Mouse (Mus musculus) olfactory bulb, adult 2 months (tissue): ENCODE data around the gene Slc23a3. TPM values are rescaled to one million over a fixed set of nuclear protein-coding genes. Genes with fewer than 3 reads are reported as not detected.

Experiments used
- H3K27ac ChIP-seq: fragments of 200-500 bp; 2 replicates; pipeline ENCODE4 v1.5.1; 2012; ENCODE audit warnings: low read depth, low read length; ENCODE audit not compliant: insufficient read depth
- H3K4me1 ChIP-seq: fragments of 200-500 bp; 2 replicates; pipeline ENCODE4 v1.6.1; 2012; ENCODE audit warnings: low read length; ENCODE audit not compliant: control insufficient read depth, insufficient read depth
- H3K4me3 ChIP-seq: fragments of 200-500 bp; 2 replicates; pipeline ENCODE4 v1.5.1; 2012; ENCODE audit warnings: mild to moderate bottlenecking, low read depth, low read length, moderate library complexity; ENCODE audit not compliant: insufficient read depth
- CTCF ChIP-seq: fragments of 200-500 bp; IDR thresholded peaks from 2 replicates; pipeline ENCODE4 v1.5.1; 2012; ENCODE audit warnings: low read depth, mild to moderate bottlenecking, low read length, moderate library complexity; ENCODE audit not compliant: insufficient read depth
- POLR2A ChIP-seq: fragments of 200-500 bp; IDR thresholded peaks from 2 replicates; pipeline ENCODE4 v1.6.1; 2012; ENCODE audit warnings: mild to moderate bottlenecking, low read depth, low read length, moderate library complexity; ENCODE audit not compliant: insufficient read depth
- WGBS: fragments of 180-500 bp; shearing (Covaris S2); methylation state at CpG from one replicate; pipeline ENCODE4 v1.1.7; 2018; 5-methylcytosine and 5-hydroxymethylcytosine counted together
- polyA plus RNA-seq: library from polyadenylated mRNA; stranded (reverse); fragments of >200 nt; gene quantifications from 2 replicates; pipeline ENCODE4 v1.2.4, GENCODE M21; 2012; ENCODE audit warnings: low replicate concordance; ENCODE audit not compliant: missing spikeins, insufficient read depth, insufficient read length

Gene Slc23a3
- polyA plus RNA-seq = not detected in 2 replicates

DNA sequence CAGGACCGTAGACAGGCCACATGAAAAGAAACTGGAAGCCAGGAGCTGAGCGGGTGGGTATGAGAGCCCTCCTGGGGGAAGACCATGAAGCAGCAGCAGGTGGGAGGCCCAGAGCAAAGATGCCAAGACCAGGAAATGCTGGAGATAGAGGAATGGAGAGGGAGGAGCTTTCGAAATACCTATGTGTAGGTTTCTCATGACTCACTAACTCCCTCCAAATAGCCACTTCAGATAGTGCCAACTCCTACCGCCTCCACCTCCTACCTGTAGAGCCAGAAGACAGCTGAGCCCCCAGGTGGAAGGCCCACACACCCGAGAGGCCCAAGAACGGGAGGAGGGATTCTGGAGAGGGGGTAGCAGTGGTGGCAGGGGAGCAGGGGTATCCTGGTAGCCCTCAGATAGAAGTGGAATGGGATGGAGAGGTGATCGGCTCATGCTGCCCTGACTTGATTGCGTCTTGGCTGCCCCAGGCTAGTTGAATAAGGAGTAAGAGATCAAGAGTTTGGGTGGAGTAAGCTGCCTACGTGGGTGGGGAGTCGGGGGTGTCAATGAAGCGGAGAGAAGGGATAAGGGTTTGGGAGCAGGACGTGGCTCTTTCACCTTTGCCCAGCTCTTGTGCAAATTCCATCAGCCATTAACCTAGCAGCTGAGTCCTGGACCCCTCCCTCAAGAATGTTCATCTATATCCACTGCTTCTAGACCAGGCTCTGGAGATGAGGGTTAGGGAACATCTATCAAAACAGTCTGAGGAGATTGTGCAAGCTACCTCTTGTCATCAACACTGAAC lies at the start of gene Slc23a3:
Gene Slc23a3 (minus strand): TSS at position 470 of the 787 bp plus-strand sequence.
- WGBS = 69% methylated on average over 12 of the region's 12 CpGs
- TF ChIP-seq CTCF = no peak
- TF ChIP-seq POLR2A = no peak

DNA sequence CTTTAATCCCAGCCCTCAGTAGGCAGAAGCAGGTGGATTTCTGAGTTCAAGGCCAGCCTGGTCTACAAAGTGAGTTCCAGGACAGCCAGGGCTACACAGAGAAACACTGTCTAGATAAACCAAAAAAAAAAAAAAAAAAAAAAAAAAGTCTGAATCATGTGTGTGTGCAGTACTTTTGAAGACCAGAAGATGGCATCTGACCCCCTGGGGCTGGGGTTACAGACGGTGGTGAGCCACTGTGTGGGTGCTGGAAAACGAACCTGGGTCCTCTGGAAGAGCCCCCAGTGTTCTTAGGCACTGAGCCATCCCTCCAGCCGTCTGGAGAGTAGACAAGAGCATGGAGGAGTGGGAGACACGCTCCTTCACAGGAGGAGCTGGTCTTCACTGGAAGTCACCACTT lies 48.5 kb upstream of the Slc23a3 start:
- 73% methylated on average over 4 of the region's 4 CpGs for WGBS
- H3K4me1 ChIP-seq = peaks cover 11% of the 10 kb centered on the region
- H3K27ac ChIP-seq = no peak overlapping the region
- TF ChIP-seq CTCF = no peak; the same call in 1 of the 2 replicates
- no peak for TF ChIP-seq POLR2A
- no peak overlapping the region for H3K4me3 ChIP-seq

More for the DNA sequence above, at the start of gene Slc23a3:
- H3K4me3 ChIP-seq = no peak within 1 kb of the TSS
- H3K4me1 ChIP-seq = peaks cover 5% of the 10 kb centered on the region; the same call in 1 of the 2 replicates
- H3K27ac ChIP-seq = no peak within 1 kb of the TSS

DNA sequence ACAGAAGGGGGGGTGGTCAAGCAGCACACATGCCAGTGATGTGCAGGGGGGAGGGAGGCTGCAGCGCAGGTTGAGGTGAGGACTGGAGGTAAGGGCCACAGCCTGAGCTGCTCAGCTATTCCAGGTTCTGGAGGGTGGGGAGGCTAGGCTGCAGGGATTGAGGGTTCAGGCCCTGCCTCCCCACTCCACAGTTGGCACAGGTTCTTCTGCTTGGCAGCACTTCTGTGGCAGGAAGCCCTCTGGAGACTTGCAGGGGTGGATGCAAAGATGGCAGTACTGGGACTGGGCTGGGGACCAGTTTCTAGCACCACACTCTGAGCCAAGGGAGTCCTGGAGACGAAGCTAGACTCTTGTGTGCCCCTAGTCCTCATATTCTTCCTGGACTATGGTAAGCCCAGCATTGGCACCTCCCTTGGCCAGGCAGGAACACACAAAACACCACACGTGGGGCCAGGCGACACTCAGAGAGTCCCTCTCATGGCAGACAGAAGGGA lies 47.7 kb upstream of the Slc23a3 start:
- TF ChIP-seq CTCF (no peak), POLR2A (no peak)
- H3K4me3 ChIP-seq = no peak overlapping the region
- WGBS = 73% methylated on average over 4 of the region's 4 CpGs

DNA sequence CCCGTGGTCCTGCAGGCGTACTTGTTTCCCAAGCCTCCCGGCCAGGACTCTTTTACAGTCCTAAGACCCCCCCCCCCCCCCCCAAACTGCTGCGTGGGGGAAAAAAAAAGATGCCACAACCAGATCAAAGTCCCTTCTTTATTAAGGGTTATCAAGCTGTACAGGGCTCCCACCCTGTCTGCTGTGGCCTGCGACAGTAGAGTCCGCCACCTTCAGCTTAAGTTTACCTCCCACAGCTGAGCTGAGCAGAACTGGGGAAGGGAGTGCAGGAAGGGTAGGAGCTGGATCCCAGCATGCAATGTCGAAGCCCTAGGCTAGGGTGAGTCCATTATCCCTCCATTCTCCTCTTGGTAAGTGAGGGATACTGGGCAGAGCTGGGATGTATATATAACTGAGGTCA lies 47.1 kb upstream of the Slc23a3 start:
- 29% methylated on average over 7 of the region's 7 CpGs for WGBS
- no peak overlapping the region for H3K4me3 ChIP-seq
- H3K4me1 ChIP-seq = peaks cover 11% of the 10 kb centered on the region
- no peak overlapping the region for H3K27ac ChIP-seq
- TF ChIP-seq POLR2A (no peak), CTCF (no peak)

More for the DNA sequence above, 47.7 kb upstream of the Slc23a3 start:
- Histone ChIP-seq H3K27ac (no peak overlapping the region), H3K4me1 (peaks cover 11% of the 10 kb centered on the region)

DNA sequence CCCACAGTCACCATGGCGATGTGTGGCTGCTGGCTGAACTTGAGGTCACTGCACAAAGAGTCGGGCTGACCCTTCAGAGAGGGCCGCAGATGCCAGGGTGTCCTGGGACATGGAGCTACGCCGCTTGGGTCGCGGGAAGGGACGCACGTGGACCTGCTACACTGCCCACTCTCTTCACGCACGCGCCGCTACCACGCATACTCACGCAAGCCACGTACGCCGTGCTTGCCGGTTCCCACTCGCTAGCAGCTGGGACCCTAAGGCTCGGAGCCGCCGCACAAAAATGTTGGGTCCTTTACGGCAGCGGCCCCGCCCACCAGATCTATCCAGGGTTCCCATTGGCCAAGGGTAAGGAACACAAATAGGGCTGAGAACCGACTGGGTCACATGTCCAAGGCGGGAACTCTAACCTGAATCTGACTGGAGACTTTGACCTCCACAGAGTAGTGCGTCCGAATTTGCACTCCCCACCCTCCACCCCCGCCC lies 46.5 kb upstream of the Slc23a3 start, which contains the start of gene Abcb6:
Gene Abcb6 (minus strand): TSS at position 288 of the 486 bp plus-strand sequence.
- Histone ChIP-seq H3K27ac (no peak within 1 kb of the TSS), H3K4me3 (peak within 1 kb of the TSS; percentile 70), H3K4me1 (peaks cover 11% of the 10 kb centered on the region)
- WGBS = under 1% methylated on average over 31 of the region's 31 CpGs
- TF ChIP-seq CTCF = no peak
- TF ChIP-seq POLR2A = peak; percentile 24; the same call in 1 of the 2 replicates

DNA sequence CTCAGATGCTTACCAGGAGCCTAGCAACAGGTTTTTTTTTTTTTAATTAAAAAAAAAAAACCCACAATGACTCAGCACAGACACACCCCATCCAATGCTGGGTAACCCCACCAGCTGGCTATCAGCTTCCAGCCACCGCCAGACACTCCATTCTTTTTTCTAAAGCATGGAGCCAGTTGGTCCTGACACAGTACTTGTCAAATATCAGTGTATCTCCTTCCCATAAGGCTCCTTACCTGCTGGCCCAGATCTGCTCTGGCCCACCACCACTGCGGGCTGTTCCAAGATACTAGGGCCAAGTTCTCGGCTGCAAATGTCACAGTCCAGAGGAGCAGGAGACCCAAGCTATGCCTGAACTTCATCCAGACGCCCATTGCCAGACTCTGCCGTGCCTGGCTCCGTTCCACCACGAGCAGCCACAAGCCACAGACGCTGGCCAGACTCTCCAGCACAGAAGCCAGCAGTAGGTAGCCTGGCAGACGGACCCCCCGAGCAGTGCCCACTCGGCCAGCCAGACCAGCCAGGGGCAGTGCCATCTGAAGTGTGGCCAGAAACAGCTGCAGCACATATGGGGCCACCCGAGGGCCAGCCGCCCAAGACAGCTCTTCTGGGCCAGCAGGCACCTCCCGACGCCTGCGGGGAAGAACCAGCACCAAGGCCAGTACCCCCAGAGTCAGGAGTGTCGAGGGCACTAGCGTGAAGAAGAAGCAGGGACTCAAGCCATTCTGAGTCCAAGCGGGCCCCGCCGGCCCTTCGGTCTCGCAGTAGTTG lies 45.8 kb upstream of the Slc23a3 start:
- TF ChIP-seq POLR2A (no peak; the same call in 1 of the 2 replicates), CTCF (no peak)

DNA sequence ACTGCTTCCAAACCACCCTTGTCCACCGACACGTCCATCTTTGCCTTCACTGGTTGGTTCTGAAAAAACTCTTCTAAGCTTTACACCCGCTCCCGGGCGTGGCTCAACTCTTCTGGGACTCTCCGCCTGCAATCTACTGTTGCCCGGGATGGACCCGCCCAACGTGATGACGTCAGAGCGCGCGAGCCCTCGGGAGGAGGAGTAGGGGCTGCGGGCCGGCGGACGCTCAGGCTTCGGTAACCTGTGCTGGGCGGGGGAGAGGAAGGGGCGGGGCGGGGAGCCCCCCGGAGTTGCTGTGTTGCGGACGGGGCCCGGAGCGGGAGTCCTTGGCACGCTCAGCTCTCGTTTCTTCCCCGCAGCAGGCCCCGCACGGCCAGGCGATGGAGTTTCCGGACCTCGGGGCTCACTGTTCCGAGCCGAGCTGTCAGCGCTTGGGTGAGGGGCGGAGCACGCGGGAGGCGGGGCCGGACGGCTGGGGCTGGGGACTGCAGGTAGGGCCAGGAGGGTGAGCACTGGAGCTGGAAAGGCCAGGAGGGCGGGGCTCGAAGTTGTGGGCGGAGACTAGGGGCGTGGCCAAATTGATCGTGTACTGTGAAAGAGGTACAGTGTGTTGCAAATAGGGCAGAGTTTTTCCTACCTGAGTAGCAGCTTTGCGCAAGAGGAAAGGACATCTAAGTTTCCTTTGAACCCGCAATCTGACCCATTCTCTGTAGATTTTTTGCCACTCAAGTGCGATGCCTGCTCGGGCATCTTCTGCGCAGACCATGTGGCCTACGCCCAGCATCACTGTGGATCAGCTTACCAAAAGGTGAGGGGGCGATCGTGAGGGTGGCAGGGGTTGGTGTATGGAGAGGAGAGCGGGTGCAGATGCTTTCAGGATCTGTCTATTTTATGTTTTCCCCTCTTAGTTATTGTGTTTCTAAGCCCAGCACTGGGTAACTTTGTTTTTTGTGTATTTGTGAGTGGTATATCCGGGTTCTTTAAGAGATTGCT lies 35.1 kb upstream of the Slc23a3 start, which contains the start of gene Zfand2b:
Gene Zfand2b (plus strand): TSS at position 175 of the 993 bp plus-strand sequence.
- TF ChIP-seq POLR2A (peak; percentile 26; the same call in 1 of the 2 replicates), CTCF (no peak)
- Histone ChIP-seq H3K27ac (no peak within 1 kb of the TSS), H3K4me1 (peaks cover 2% of the 10 kb centered on the region; the same call in 1 of the 2 replicates), H3K4me3 (peak within 1 kb of the TSS; percentile 80)
- 1% methylated on average over 59 of the region's 59 CpGs for WGBS

More for the DNA sequence above, 45.8 kb upstream of the Slc23a3 start:
- WGBS = 2% methylated on average over 23 of the region's 23 CpGs
- no peak overlapping the region for H3K27ac ChIP-seq
- H3K4me1 ChIP-seq = peaks cover 11% of the 10 kb centered on the region
- peak overlapping the region; percentile 70 for H3K4me3 ChIP-seq

DNA sequence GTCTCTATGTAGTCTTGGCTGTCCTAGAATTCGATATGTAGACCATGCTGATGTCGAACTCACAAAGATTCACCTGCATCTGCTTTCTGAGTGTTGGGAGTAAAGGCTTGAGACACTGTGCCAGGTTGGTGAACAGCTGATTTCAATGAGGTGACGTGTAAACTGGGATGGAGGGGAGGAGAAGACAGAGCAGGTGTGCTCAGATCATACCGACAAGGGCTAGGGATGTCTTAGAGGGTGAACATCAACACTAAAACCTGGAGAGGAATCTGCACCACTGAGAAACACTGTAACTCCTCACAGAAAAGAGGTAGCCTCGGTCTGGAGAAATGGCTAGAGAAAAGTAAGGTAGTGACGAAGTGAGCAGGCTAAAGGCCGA lies 34.4 kb upstream of the Slc23a3 start:
- TF ChIP-seq POLR2A = no peak
- no peak for TF ChIP-seq CTCF
- no peak overlapping the region for H3K27ac ChIP-seq

More for the DNA sequence above, 34.4 kb upstream of the Slc23a3 start:
- WGBS = 6% methylated on average over 7 of the region's 7 CpGs
- Histone ChIP-seq H3K4me3 (peak overlapping the region; percentile 80), H3K4me1 (peaks cover 2% of the 10 kb centered on the region; the same call in 1 of the 2 replicates)
